Mouse (Mus musculus) R1 (cell line): Measurements from ENCODE around the gene Gm9774.

Source experiments
- DNase-seq: peaks from one replicate; pipeline ENCODE4 v3.0.0-alpha.2; 2018; ENCODE audit warnings: low read depth, low spot score

The Gm9774 gene

DNA sequence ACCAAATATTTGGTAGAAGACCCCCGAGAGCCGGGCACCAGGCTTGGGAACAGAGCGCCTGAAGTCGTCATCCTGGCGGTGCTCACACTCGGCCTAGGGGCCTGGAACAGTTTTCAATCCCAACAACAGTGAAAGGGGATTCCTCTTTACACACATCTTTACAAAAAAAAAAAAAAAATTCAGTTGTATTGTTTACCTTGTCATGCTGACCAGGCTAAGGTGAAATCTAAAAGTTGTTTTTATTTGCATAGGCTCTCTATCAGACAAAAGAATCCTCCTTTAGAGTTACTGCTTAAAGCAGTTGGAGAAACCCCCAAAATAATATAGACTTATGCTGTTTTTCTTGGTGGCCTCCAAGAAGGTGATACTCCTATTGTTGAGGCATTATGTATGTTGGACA lies at the start of gene Gm9774:
Gene Gm9774 (minus strand): TSS at position 101 of the 400 bp plus-strand sequence.
- no peak for DNase-seq

DNA sequence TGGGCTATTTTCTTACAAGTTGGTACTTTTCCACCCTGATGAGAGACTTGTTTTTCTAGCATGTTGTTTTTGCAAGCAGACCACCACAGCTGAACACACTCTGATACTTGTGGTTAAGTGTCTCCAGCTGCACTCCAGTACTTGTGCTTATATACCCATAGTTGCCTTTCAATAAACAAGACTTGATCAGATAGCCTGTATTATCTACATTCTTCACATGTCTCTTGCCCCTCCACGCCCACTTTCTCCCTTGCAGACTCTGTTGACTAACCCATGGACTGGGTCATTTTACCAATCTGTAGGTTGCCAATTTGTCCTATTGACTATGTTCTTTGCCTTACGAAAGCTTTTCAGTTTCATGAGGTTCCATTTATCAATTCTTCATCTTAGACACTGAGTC lies 40.9 kb upstream of the Gm9774 start:
- no peak for DNase-seq

DNA sequence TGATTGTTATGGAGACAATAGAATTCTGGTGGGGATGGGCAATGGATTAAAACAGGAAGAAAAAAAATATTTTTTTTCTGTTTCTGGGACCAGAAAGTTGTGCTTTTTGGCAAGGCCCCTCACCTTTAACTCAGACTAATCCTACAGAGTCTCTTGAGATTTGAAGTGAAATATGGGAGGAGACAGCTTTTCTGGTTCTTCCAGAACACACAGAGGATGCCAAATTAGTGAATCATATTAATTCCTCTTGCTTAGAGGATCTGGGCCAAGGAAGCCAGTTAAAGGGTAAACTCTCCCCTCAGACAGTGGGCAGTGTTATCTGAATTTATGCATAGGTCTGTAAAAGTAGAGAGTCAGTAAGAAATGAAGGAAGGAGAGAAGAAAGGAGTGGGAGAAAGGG lies 38.2 kb upstream of the Gm9774 start:
- no peak for DNase-seq

DNA sequence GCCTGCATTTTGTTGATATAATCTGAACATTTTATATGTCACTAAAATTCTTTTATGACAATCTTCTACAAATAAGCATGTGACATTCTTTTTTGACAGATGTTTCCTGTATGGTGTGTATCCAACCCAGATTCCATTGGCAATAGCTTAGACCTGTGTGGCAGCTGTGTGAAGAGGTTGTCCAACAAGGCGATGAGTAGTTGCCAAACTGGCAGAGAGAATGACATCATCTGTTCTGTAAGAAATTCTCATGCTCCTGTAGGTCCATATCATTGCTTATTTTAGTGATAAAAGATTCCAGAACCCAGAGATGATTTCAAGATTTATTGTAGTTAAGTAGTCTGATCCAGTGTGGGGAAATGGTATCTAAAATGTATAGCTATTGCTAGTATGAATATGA lies 37.4 kb upstream of the Gm9774 start:
- DNase-seq, result no peak

DNA sequence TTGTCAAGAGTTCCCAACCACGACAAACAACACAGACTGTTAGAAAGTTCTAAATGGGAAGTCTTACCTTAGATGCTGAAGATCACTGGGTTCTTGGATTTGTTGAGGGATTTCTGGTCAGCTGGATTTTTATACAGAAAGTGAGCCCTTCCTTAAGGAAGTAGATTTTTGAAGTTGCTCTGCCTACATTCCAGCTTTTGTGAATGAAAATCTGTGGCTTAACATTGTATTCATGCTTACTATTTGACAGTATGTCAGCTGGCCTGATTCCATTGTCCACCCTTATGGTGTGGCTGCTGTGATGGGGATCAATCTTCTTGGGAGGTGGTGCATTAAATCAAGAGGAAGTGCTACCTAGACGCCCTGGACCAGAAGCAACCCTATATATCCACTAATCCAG lies 29.4 kb upstream of the Gm9774 start, which contains the start of gene Sprr3:
Gene Sprr3 (minus strand): TSS at position 101 of the 400 bp plus-strand sequence.
- DNase-seq, result no peak

DNA sequence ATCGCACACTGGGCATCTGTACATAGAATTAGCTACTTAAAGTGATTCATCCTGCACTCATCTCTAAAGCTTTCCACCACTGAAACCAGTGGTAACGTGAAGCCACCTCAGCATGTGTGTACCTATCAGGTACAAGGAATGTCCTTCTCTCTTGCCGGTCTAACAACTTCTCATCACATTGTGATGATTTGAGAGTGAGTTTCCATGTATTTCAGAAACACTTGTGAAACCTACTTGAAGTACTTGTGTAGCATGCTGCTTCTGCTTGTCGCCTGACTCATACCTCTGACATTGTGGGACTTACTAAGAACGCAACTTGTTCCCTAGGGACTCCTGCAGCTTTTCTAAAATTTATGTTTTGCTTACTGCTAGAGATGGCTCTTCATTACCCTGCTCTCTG lies 25.9 kb upstream of the Gm9774 start:
- no peak for DNase-seq

DNA sequence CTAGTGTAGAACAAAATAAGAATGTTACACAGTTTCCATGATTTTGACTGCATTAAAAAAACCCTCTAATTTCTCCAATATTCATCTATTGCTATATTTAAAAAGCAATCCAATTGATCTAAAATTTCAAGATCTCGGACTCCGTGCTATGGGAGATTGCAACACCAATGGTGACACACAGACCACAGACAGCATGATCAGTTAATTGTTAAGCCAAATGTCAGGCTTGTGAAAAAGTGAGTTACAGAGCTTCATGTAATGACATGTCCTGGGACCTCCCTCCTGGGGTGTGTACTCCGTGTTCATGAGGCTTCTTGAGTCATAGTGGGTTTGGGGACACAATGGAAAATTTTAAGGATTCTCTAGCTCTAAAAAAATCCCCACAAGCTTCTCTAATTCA lies 11.0 kb upstream of the Gm9774 start:
- no peak for DNase-seq

DNA sequence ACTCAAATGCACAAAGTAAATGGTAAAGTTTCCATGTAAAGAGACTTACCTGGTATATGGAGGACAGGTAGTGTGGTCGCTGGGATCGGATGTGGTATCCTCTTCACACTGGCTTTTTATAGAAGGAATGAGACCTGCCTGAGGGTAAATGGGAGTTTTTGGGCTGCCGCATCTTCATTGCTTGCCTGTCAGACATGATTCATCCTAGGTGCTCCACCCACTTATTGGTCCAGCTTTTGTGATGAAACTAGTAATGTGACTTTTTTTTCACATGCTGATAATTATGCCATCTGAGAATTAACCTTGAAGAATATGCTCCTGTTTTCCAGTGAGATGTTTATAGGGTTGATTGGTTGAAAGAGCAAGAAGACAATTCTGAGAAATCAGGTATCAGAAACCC lies 9.5 kb upstream of the Gm9774 start, which contains the start of gene Sprr1b:
Gene Sprr1b (minus strand): TSS at position 101 of the 400 bp plus-strand sequence.
- DNase-seq, result no peak

DNA sequence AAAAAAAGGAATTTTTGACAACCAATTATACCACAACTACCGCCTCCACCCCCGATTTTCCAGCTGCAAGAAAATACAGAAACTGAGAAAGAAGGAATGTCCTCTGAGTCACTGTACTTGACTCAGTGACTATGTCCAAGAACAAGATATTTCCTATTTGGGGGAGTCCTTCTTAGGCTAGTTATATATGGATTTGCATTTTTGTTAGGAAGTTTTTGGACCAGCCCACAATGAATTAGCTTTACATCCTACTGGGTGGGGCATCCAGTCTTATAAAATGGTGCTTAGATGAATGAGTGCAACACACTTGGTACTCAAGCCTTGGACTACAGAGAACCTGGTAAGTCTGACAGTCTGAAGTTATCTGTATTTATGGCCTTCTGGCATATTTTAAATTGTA lies 3.1 kb upstream of the Gm9774 start, which contains the start of gene Sprr2k:
Gene Sprr2k (plus strand): TSS at position 301 of the 400 bp plus-strand sequence.
- no peak for DNase-seq

DNA sequence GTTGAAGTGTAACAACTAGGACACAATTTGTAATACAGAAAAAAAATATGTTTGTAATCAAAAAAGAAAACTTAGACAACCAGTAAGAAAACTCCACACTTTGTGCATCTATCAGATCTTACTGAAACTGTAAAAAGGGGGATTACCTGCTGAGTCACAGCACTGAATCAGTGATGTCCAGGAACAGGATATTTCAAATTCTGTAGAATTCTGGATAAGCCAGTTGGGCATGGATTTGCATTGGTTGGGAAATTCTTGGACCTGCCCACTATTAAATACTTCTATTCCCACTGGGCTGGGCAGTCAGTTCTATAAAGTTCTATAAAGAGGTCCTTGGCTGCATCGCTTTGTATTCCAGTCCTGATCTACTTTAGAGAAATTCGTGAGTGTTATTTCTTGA lies 11.4 kb downstream of the Gm9774 start, which contains the start of gene Sprr2j-ps:
Gene Sprr2j-ps (plus strand): TSS at position 301 of the 400 bp plus-strand sequence.
- no peak for DNase-seq

DNA sequence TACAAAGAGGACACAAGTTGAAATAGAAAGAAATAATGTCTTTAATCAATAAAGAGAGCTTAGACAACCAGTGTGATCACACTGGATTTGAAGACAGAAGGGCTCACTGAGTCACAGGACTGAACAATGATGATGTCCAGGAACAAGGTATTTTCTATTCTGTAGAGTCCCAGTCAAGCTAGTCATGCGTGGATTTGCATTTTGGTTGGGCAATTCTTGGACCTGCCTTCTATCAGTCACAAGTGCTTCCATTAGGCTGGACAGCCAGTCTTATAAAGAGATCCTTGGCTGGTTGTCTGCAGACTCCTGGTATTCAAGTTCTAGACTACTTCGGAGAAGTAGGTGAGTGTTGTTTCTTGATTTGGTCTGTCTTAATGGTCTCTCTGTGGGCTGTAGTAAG lies 21.5 kb downstream of the Gm9774 start, which contains the start of gene Sprr2i:
Gene Sprr2i (plus strand): TSS at position 301 of the 400 bp plus-strand sequence.
- DNase-seq, result no peak

DNA sequence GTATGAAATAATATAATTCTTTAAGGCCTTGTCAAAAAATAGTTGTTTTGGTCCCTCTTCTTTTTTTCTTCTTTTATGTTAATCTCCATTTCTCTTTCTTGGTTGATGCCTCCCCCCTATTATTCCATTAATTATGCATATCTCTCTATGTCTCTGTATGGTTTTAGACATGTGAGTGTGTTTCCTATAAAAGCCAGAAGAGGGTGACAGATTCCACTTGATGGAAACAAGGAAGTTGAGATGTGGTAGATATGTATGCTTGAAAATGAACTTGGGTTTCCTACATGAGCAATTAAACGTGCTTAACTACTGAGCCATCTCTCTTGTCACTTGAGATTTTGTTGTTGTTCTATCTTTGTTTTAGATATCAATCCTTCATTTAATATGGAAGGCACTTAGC lies 34.9 kb downstream of the Gm9774 start:
- no peak for DNase-seq

DNA sequence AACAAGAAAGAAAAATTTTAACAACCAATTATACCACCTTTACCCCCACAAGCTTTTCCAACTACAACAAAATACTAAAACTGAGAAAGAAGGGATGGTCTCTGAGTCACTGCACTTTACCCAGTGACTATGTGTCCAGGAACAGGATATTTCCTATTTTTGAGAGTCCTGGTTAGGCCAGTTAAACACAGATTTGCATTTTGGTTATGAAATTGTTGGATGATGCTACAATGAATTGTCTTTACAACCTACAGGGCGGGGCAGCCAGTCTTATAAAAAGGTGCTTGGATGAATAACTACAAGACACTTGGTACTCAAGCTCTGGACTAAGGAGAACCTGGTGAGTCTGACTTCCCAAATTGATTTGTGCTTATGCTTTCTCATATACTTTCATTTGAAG lies 43.8 kb downstream of the Gm9774 start, which contains the start of gene Sprr2h:
Gene Sprr2h (plus strand): TSS at position 301 of the 400 bp plus-strand sequence.
- no peak for DNase-seq
